Mouse (Mus musculus): ENCODE measurements around the gene Ppcs. TPM values are rescaled to one million over a fixed set of nuclear protein-coding genes. Genes with fewer than 3 reads are reported as not detected.

The Ppcs gene
- total RNA-seq (2021) = 1 to 10 TPM; 7.0 to 7.2 TPM
- long read RNA-seq, experiment 1, transcript Ppcs-201 (3 exons, 1,443 nt) = major isoform, 8 of 8 reads
- long read RNA-seq, experiment 1, partial matches to known transcripts = 0 of 8 reads
- long read RNA-seq, experiment 1, other reads (novel, unspliced or antisense) = 0 of 8 reads
- long read RNA-seq, experiment 2, transcript Ppcs-201 (3 exons, 1,443 nt) = major isoform, 12 of 18 reads
- long read RNA-seq, experiment 2, partial matches to known transcripts = 0 of 18 reads
- long read RNA-seq, experiment 2, other reads (novel, unspliced or antisense) = 6 of 18 reads

GRCm38 (mm10) chr4:119422294-119422964 is at the start of gene Ppcs, which contains the start of gene Zmynd12:
Gene Ppcs, minus strand, starts transcription at chr4:119422420.
Gene Zmynd12, plus strand, starts transcription at chr4:119422814.
- peak within 1 kb of the TSS; percentile 95 for H3K27ac ChIP-seq
- H3K4me3 ChIP-seq = peak within 1 kb of the TSS; percentile 92
- peak; percentile 77 to 82 for DNase-seq (ENCODE audit: low spot score in 2 of 2)
- TF ChIP-seq CTCF (conservative IDR thresholded peaks at IDR 0.05) = peak; percentile 63

GRCm38 (mm10) chr4:119467720-119468380 is 45.6 kb upstream of the Ppcs start:
- no peak for TF ChIP-seq CTCF (conservative IDR thresholded peaks at IDR 0.05)
- peak; percentile 40 to 64 for DNase-seq (ENCODE audit: low spot score in 2 of 2)
- peak overlapping the region; percentile 51 for H3K27ac ChIP-seq
- no peak overlapping the region; the same call in 1 of the 2 replicates for H3K4me3 ChIP-seq

GRCm38 (mm10) chr4:119465841-119466240 is 43.6 kb upstream of the Ppcs start:
- H3K4me3 ChIP-seq = no peak overlapping the region
- TF ChIP-seq CTCF (conservative IDR thresholded peaks at IDR 0.05) = no peak
- no peak overlapping the region for H3K27ac ChIP-seq
- no peak for DNase-seq (ENCODE audit: low spot score in 2 of 2)

GRCm38 (mm10) chr4:119463756-119464419 is 41.7 kb upstream of the Ppcs start:
- Histone ChIP-seq H3K27ac (no peak overlapping the region), H3K4me3 (no peak overlapping the region)
- no peak for DNase-seq (ENCODE audit: low spot score in 2 of 2)
- no peak for TF ChIP-seq CTCF (conservative IDR thresholded peaks at IDR 0.05)

- Histone ChIP-seq H3K27ac (no peak overlapping the region), H3K4me3 (no peak overlapping the region)
- DNase-seq (ENCODE audit: low spot score in 2 of 2) = peak; percentile 15 to 34
- no peak for TF ChIP-seq CTCF (conservative IDR thresholded peaks at IDR 0.05)
These were observed 40.9 kb upstream of the Ppcs start for GRCm38 (mm10) chr4:119462858-119463755.

- Histone ChIP-seq H3K27ac (no peak overlapping the region), H3K4me3 (no peak overlapping the region)
- no peak for TF ChIP-seq CTCF (conservative IDR thresholded peaks at IDR 0.05)
- no peak for DNase-seq (ENCODE audit: low spot score in 2 of 2)
These were observed 40.2 kb upstream of the Ppcs start for GRCm38 (mm10) chr4:119462457-119462856.

- Histone ChIP-seq H3K4me3 (peak overlapping the region; percentile 40), H3K27ac (peak overlapping the region; percentile 81)
- peak; percentile 86 to 95 for DNase-seq (ENCODE audit: low spot score in 2 of 2)
- TF ChIP-seq CTCF (conservative IDR thresholded peaks at IDR 0.05) = no peak
These were observed 38.5 kb upstream of the Ppcs start for GRCm38 (mm10) chr4:119460728-119461141.

- TF ChIP-seq CTCF (conservative IDR thresholded peaks at IDR 0.05) = peak; percentile 75
These were observed 38.1 kb upstream of the Ppcs start for GRCm38 (mm10) chr4:119460296-119460695.

GRCm38 (mm10) chr4:119453533-119453932 is 31.3 kb upstream of the Ppcs start:
- no peak for TF ChIP-seq CTCF (conservative IDR thresholded peaks at IDR 0.05)
- no peak for DNase-seq (ENCODE audit: low spot score in 2 of 2)
- Histone ChIP-seq H3K27ac (no peak overlapping the region), H3K4me3 (no peak overlapping the region)

More at GRCm38 (mm10) chr4:119460296-119460695, 38.1 kb upstream of the Ppcs start:
- peak overlapping the region; percentile 19; the same call in 1 of the 2 replicates for H3K4me3 ChIP-seq
- peak in 1 of 2 experiments; percentile 33 for DNase-seq (ENCODE audit: low spot score in 2 of 2)
- peak overlapping the region; percentile 81 for H3K27ac ChIP-seq

- H3K27ac ChIP-seq = no peak overlapping the region
- DNase-seq (ENCODE audit: low spot score in 2 of 2) = no peak
- H3K4me3 ChIP-seq = no peak overlapping the region
These were observed 30.9 kb upstream of the Ppcs start for GRCm38 (mm10) chr4:119453128-119453527.

GRCm38 (mm10) chr4:119450436-119450835 is 28.2 kb upstream of the Ppcs start:
- DNase-seq (ENCODE audit: low spot score in 2 of 2) = no peak
- TF ChIP-seq CTCF (conservative IDR thresholded peaks at IDR 0.05) = no peak
- no peak overlapping the region for H3K4me3 ChIP-seq
- no peak overlapping the region for H3K27ac ChIP-seq

More at GRCm38 (mm10) chr4:119453128-119453527, 30.9 kb upstream of the Ppcs start:
- no peak for TF ChIP-seq CTCF (conservative IDR thresholded peaks at IDR 0.05)

GRCm38 (mm10) chr4:119447786-119448185 is 25.6 kb upstream of the Ppcs start:
- no peak for DNase-seq (ENCODE audit: low spot score in 2 of 2)
- no peak overlapping the region for H3K4me3 ChIP-seq
- H3K27ac ChIP-seq = no peak overlapping the region
- no peak for TF ChIP-seq CTCF (conservative IDR thresholded peaks at IDR 0.05)
